Mouse (Mus musculus): ENCODE results near the gene Dbt. TPM values are rescaled to one million over a fixed set of nuclear protein-coding genes. Genes with fewer than 3 reads are reported as not detected.

Dbt gene
- total RNA-seq (2023; ENCODE audit: inconsistent age) = 11.4 to 18.3 TPM (median 12.9 TPM) in 4 replicates

GRCm38 (mm10) chr3:116512904-116513716, at the start of gene Dbt:
TSS of gene Dbt (plus strand) at chr3:116513070.

DNA sequence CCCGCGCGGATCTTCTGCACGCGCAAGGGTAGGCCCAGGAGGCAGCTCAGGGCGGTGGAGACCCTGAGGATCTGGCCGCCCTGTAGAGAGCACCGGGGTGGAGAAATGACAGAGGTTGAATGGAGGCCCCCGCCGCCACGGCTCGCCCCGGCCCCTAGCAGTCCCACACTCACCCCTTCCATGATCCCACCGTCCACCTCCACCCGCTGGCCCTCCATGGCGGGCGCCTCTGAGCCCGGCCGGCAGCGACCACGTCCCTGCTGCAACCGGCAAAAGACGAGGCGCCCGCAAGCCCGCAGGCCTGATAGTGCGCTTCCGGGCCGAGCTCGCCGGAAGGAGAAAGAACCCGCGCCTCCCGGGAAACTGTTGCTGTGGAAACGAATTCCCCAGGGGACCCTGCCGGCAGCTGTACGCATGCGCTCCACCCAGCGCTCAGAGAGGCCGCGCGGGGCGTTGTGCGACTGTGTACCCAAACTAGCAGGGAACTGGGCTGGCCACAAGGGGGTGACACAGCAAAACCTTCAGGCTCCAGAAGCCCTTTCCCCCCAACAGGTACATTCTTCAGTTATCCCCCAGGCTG, 5.0 kb upstream of the Dbt start, which contains the start of gene Rtca:
TSS of gene Rtca (minus strand) at position 437 of the 580 bp plus-strand sequence.

DNA sequence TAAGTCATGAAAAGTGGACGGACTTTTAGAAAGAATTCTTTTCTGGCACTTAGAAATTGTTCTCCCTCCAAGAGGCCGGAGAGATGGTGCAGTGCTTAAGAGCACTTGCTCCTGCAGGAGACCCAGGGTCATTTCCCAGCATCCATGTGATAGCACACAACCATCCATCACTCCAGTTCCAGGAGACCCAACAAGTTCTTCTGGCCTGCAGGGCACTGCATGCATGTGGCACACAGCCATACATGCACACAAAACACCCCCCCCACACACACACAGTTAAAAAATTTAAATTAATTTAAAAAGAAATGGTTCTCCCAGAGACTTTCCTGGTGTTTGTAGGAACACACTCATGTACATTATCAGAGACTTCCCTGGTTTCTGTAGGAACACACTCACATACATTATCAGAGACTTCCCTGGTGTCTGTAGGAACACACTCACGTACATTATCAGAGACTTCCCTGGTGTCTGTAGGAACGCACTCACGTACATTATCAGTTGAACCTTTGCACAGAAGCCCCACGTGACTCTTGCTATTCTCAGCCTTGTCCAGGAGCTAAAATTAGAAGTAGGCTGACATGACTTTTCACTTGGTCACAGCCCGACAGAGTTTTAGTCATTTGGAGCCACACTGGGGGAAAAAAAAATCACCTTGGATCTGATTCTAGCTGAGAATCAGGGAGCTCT, 49.7 kb downstream of the Dbt start, which contains the start of gene Lrrc39:
TSS of gene Lrrc39 (plus strand) at position 566 of the 687 bp plus-strand sequence.

GRCm38 (mm10) chr3:116594728-116595602, 82.1 kb downstream of the Dbt start, which contains the start of gene Sass6:
TSS of gene Sass6 (plus strand) at chr3:116594982.

Other genes starting within 250 kb of the Dbt start
- 28.8 to 43.3 TPM (median 31.2 TPM) in 4 replicates for gene Cdc14a, start 89.0 kb upstream of the Dbt start, total RNA-seq (2023; ENCODE audit: inconsistent age)
- 28.7 to 31.7 TPM (median 30.7 TPM) in 4 replicates for gene Rtca, start 4.9 kb upstream of the Dbt start, total RNA-seq (2023; ENCODE audit: inconsistent age)
- gene Lrrc39, start 49.9 kb downstream of the Dbt start, total RNA-seq (2023; ENCODE audit: inconsistent age) = not detected in 4 replicates
- 10.6 to 12.6 TPM (median 10.9 TPM) in 4 replicates for gene Sass6, start 81.9 kb downstream of the Dbt start, total RNA-seq (2023; ENCODE audit: inconsistent age)
- gene Trmt13, start 101.5 kb downstream of the Dbt start, total RNA-seq (2023; ENCODE audit: inconsistent age) = 34.9 to 40.1 TPM (median 36.7 TPM) in 4 replicates
- gene Mfsd14a, start 149.6 kb downstream of the Dbt start, total RNA-seq (2023; ENCODE audit: inconsistent age) = 66.9 to 85.1 TPM (median 74.6 TPM) in 4 replicates
- gene Gm43191, start 168.2 kb downstream of the Dbt start, total RNA-seq (2023; ENCODE audit: inconsistent age) = not detected in 4 replicates
- gene Slc35a3, start 199.8 kb downstream of the Dbt start, total RNA-seq (2023; ENCODE audit: inconsistent age) = 19.8 to 27.2 TPM (median 25.8 TPM) in 4 replicates